Mouse (Mus musculus): ENCODE measurements around the gene Med21. TPM values are rescaled to one million over a fixed set of nuclear protein-coding genes. Genes with fewer than 3 reads are reported as not detected.
A peak's percentile ranks its signal among the peaks of the same experiment; 100 is the strongest.

The Med21 gene
- polyA plus RNA-seq, 1 experiment from 2014 or later: 87.6 TPM

DNA sequence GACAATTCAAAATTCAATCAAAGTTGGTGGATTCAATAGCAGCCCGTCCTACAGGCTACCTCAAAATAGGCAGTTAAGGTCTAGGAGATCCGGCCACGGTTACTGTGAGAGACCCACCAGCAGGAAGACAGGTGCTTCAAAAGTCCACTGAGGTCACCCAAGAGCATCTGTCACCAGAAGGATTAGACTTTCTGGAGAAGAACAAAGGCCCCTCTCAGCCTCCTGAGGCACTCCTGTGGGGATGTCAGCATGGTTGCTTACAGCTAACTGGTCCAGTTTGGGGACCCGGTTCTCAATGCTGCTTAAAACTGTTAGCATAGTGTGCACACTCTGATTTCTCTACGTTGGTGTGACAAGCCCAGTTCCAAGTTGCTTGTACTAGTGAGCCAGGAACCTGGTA lies 29.8 kb downstream of the Med21 start:
- H3K4me1 ChIP-seq (replicated peaks; ENCODE audit: control insufficient read depth, insufficient read depth, low read length): no peaks in the 10 kb centered on the region
- no peak for TF ChIP-seq CTCF (IDR thresholded peaks at IDR 0.05; ENCODE audit: low read depth)
- no peaks in the 10 kb centered on the region for H3K9me3 ChIP-seq (ENCODE audit: control insufficient read depth)
- no peak overlapping the region for H3K27ac ChIP-seq (ENCODE audit: low read depth, low read length)
- H3K27me3 ChIP-seq (replicated peaks; ENCODE audit: control insufficient read depth, insufficient read depth, low read length): no peaks in the 10 kb centered on the region
- 80% methylated on average over 5 of the region's 5 CpGs for WGBS
- no peaks in the 10 kb centered on the region for H3K36me3 ChIP-seq (ENCODE audit: control insufficient read depth, insufficient read depth)
- ATAC-seq: no peak
- no peak overlapping the region for H3K4me2 ChIP-seq (replicated peaks; ENCODE audit: low read depth)
- H3K4me3 ChIP-seq (ENCODE audit: low read depth, low read length): no peak overlapping the region
- H3K9ac ChIP-seq (ENCODE audit: low read depth, low read length): no peak overlapping the region

GRCm38 (mm10) chr6:146673696-146674095 lies 31.3 kb downstream of the Med21 start:
- Histone ChIP-seq H3K4me2 (replicated peaks; ENCODE audit: low read depth) (no peak overlapping the region), H3K9ac (ENCODE audit: low read depth, low read length) (no peak overlapping the region), H3K27ac (ENCODE audit: low read depth, low read length) (no peak overlapping the region), H3K4me1 (replicated peaks; ENCODE audit: control insufficient read depth, insufficient read depth, low read length) (no peaks in the 10 kb centered on the region), H3K36me3 (ENCODE audit: control insufficient read depth, insufficient read depth) (no peaks in the 10 kb centered on the region), H3K4me3 (ENCODE audit: low read depth, low read length) (no peak overlapping the region), H3K27me3 (replicated peaks; ENCODE audit: control insufficient read depth, insufficient read depth, low read length) (no peaks in the 10 kb centered on the region), H3K9me3 (ENCODE audit: control insufficient read depth) (no peaks in the 10 kb centered on the region)
- ATAC-seq: no peak
- no peak for TF ChIP-seq CTCF (IDR thresholded peaks at IDR 0.05; ENCODE audit: low read depth)
- 80% methylated on average over 4 of the region's 4 CpGs for WGBS

DNA sequence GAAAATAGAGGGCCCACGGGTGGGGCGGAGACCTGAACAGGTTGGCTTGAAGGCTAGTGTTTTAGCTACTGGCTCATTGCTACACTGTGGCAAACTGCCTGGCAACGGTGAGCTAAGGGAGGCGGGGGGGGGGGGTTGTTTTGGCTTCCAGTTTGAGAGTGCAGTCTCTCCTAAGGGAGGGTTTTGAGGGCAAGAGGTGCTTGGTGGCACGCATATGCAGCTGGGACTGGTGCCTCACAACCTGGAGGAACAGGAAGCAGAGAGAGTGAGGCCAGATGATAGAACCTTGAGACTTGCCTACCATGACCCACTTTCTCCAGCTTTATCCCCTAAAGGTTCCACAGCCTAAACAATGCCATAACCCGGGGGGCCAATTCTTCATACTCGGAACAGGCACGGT lies 32.1 kb downstream of the Med21 start:
- TF ChIP-seq CTCF (IDR thresholded peaks at IDR 0.05; ENCODE audit: low read depth): no peak
- H3K27me3 ChIP-seq (replicated peaks; ENCODE audit: control insufficient read depth, insufficient read depth, low read length): no peaks in the 10 kb centered on the region

DNA sequence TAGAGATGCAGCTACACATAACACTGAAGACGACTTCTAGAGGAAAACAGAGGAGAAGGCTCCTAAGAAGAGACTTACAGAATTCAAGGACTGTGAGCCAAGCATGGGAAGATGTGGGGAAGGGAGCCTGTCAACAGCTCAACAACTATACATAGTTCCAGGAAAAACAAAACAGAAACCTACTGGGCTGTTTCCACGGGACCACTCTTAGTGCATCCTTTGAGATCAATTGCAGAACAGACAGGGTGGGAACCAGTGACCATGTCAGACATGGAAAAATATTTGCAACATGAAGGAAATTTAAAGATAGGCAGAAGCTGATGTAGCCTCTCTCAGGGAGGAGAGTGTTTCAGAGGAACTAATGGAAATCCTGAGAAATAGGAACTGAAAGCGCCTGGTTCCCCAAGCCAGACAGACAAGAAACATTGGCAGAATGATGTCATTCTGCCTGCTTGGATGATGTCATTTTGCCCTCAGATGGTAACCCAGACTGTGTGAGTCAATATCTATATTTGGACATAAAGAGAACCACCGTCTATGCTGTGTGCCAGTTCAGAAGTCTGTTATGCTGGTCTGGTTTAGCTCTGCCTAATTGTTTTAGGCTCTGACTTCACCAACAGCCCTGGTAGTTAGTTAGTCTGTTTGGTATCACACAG lies 32.7 kb downstream of the Med21 start:
- no peak overlapping the region for H3K9ac ChIP-seq (ENCODE audit: low read depth, low read length)
- H3K27me3 ChIP-seq (replicated peaks; ENCODE audit: control insufficient read depth, insufficient read depth, low read length): no peaks in the 10 kb centered on the region
- ATAC-seq: no peak
- 62% methylated on average over 4 of the region's 4 CpGs for WGBS
- no peaks in the 10 kb centered on the region for H3K36me3 ChIP-seq (ENCODE audit: control insufficient read depth, insufficient read depth)
- H3K4me3 ChIP-seq (ENCODE audit: low read depth, low read length): no peak overlapping the region
- H3K9me3 ChIP-seq (ENCODE audit: control insufficient read depth): no peaks in the 10 kb centered on the region
- H3K4me1 ChIP-seq (replicated peaks; ENCODE audit: control insufficient read depth, insufficient read depth, low read length): no peaks in the 10 kb centered on the region
- no peak overlapping the region for H3K4me2 ChIP-seq (replicated peaks; ENCODE audit: low read depth)
- no peak overlapping the region for H3K27ac ChIP-seq (ENCODE audit: low read depth, low read length)
- TF ChIP-seq CTCF (IDR thresholded peaks at IDR 0.05; ENCODE audit: low read depth): no peak

More for the DNA sequence above, 32.1 kb downstream of the Med21 start:
- no peak overlapping the region for H3K9ac ChIP-seq (ENCODE audit: low read depth, low read length)
- 81% methylated on average over 8 of the region's 8 CpGs for WGBS
- no peak overlapping the region for H3K4me2 ChIP-seq (replicated peaks; ENCODE audit: low read depth)
- no peak for ATAC-seq
- H3K4me1 ChIP-seq (replicated peaks; ENCODE audit: control insufficient read depth, insufficient read depth, low read length): no peaks in the 10 kb centered on the region
- no peak overlapping the region for H3K27ac ChIP-seq (ENCODE audit: low read depth, low read length)
- H3K36me3 ChIP-seq (ENCODE audit: control insufficient read depth, insufficient read depth): no peaks in the 10 kb centered on the region
- no peak overlapping the region for H3K4me3 ChIP-seq (ENCODE audit: low read depth, low read length)
- no peaks in the 10 kb centered on the region for H3K9me3 ChIP-seq (ENCODE audit: control insufficient read depth)

DNA sequence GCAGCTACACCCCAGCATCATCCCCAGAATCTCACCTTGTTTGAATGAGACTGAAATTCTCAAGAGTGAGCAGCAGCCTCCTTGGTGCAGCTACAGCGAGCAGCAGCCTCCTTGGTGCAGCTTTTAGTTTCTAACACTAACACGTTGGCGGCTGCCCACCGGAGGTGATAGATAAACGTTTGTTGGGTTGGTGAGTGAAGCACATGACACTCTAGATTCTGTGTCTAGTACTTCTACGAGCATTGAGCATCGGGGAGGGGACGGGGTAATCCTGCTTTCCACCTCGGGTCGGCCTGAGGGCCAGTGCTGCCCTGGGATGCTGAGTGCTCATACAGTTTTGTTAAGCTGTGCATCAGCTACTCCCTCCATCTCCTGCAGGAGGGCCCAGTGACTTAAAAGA lies 34.6 kb downstream of the Med21 start:
- 75% methylated on average over 10 of the region's 10 CpGs for WGBS
- no peaks in the 10 kb centered on the region for H3K36me3 ChIP-seq (ENCODE audit: control insufficient read depth, insufficient read depth)
- no peaks in the 10 kb centered on the region for H3K4me1 ChIP-seq (replicated peaks; ENCODE audit: control insufficient read depth, insufficient read depth, low read length)
- H3K4me2 ChIP-seq (replicated peaks; ENCODE audit: low read depth): no peak overlapping the region
- H3K27me3 ChIP-seq (replicated peaks; ENCODE audit: control insufficient read depth, insufficient read depth, low read length): no peaks in the 10 kb centered on the region
- H3K9ac ChIP-seq (ENCODE audit: low read depth, low read length): no peak overlapping the region
- H3K4me3 ChIP-seq (ENCODE audit: low read depth, low read length): no peak overlapping the region
- no peak for ATAC-seq
- no peak overlapping the region for H3K27ac ChIP-seq (ENCODE audit: low read depth, low read length)
- no peak for TF ChIP-seq CTCF (IDR thresholded peaks at IDR 0.05; ENCODE audit: low read depth)
- no peaks in the 10 kb centered on the region for H3K9me3 ChIP-seq (ENCODE audit: control insufficient read depth)

DNA sequence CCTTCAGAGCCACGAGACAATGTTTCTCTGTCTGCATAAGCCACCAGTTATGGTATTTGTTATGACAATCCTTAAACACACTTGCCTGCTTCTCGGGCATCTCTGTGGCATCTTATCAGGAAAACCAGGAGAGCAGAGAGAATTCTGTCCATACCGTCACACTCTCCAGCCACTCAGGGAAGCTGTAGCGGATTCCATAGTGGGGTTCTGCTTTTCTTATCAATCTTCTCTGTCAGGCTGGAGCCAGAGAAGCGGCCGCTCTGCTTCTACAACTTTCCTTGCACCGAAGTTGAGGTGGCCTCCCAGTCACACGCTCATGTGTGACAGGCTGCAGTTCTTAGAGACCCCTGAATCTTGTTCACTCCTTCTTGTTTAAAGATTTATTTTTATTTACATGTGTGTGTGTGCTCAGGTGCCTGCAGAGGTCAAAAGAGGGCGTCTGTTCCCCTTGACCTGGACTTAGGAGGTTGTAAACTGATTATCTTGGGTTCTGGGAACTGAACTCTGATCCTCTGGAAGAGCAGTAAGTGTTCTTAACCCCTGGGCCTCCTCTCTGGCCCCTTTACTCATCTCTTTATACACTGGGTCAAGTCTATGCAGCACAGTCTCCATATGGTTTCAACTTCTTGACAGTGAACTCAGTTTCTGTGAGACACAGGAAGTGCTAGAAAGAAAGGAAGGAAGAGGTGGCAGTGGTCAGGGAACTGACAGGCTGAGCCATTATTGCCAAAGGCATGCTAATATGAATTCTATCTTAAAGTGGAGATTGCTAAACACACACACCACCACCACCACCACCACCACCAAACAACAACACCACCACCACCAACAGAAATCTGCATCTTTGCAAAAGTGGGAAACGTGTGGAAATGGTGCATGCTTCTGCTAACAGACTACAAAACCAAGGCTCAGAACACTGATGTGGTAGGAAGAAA lies 36.1 kb downstream of the Med21 start:
- ATAC-seq: peak; percentile 68
- TF ChIP-seq CTCF (IDR thresholded peaks at IDR 0.05; ENCODE audit: low read depth): no peak
- no peaks in the 10 kb centered on the region for H3K4me1 ChIP-seq (replicated peaks; ENCODE audit: control insufficient read depth, insufficient read depth, low read length)
- no peak overlapping the region for H3K9ac ChIP-seq (ENCODE audit: low read depth, low read length)
- WGBS: 38% methylated on average over 10 of the region's 10 CpGs
- no peaks in the 10 kb centered on the region for H3K27me3 ChIP-seq (replicated peaks; ENCODE audit: control insufficient read depth, insufficient read depth, low read length)
- H3K4me3 ChIP-seq (ENCODE audit: low read depth, low read length): no peak overlapping the region
- 0 out of 2 replicates have a peak overlapping the region, but pooled peaks have one; percentile 17 for H3K4me2 ChIP-seq (replicated peaks; ENCODE audit: low read depth)
- H3K9me3 ChIP-seq (ENCODE audit: control insufficient read depth): no peaks in the 10 kb centered on the region
- no peak overlapping the region; the same call in 1 of the 2 replicates for H3K27ac ChIP-seq (ENCODE audit: low read depth, low read length)
- no peaks in the 10 kb centered on the region for H3K36me3 ChIP-seq (ENCODE audit: control insufficient read depth, insufficient read depth)

Measured in intestine, postnatal 0 days (tissue).